Mouse (Mus musculus): ENCODE results near the gene Ylpm1.

The Ylpm1 gene

GRCm38 (mm10) chr12:84996083-84996496 lies at the start of gene Ylpm1:
Gene Ylpm1 (plus strand): TSS chr12:84996321.
- DNase-seq (ENCODE audit: low read depth) = peak; percentile 98

GRCm38 (mm10) chr12:84947894-84948583 lies 48.1 kb upstream of the Ylpm1 start:
- DNase-seq (ENCODE audit: low read depth) = no peak

GRCm38 (mm10) chr12:84948584-84949285 lies 47.4 kb upstream of the Ylpm1 start:
- DNase-seq (ENCODE audit: low read depth) = no peak

- DNase-seq (ENCODE audit: low read depth) = no peak
Observed at GRCm38 (mm10) chr12:84950763-84951162, 45.4 kb upstream of the Ylpm1 start.

- DNase-seq (ENCODE audit: low read depth) = no peak
Observed at GRCm38 (mm10) chr12:84951531-84951930, 44.6 kb upstream of the Ylpm1 start.

GRCm38 (mm10) chr12:84952351-84952750 lies 43.8 kb upstream of the Ylpm1 start:
- DNase-seq (ENCODE audit: low read depth) = no peak

- DNase-seq (ENCODE audit: low read depth) = no peak
Observed at GRCm38 (mm10) chr12:84956317-84956716, 39.8 kb upstream of the Ylpm1 start.

GRCm38 (mm10) chr12:84958794-84959356 lies 37.2 kb upstream of the Ylpm1 start:
- DNase-seq (ENCODE audit: low read depth) = no peak

GRCm38 (mm10) chr12:84962606-84963005 lies 33.5 kb upstream of the Ylpm1 start:
- no peak for DNase-seq (ENCODE audit: low read depth)

GRCm38 (mm10) chr12:84968831-84969655 lies 27.1 kb upstream of the Ylpm1 start:
- no peak for DNase-seq (ENCODE audit: low read depth)

- no peak for DNase-seq (ENCODE audit: low read depth)
Observed at GRCm38 (mm10) chr12:84969656-84970427, 26.3 kb upstream of the Ylpm1 start.

- peak; percentile 74 for DNase-seq (ENCODE audit: low read depth)
Observed at GRCm38 (mm10) chr12:84970428-84971096, 25.6 kb upstream of the Ylpm1 start, which contains the start of the genes Fcf1 and Arel1. Gene Fcf1 (plus strand): TSS chr12:84970897. Gene Arel1 (minus strand): TSS chr12:84970900.

- DNase-seq (ENCODE audit: low read depth) = no peak
Observed at GRCm38 (mm10) chr12:84979264-84979862, 16.8 kb upstream of the Ylpm1 start.

- DNase-seq (ENCODE audit: low read depth) = peak; percentile 37
Observed at GRCm38 (mm10) chr12:84989456-84989855, 6.7 kb upstream of the Ylpm1 start.

GRCm38 (mm10) chr12:84995112-84995761 lies 884 bp upstream of the Ylpm1 start:
- no peak for DNase-seq (ENCODE audit: low read depth)

- DNase-seq (ENCODE audit: low read depth) = no peak
Observed at GRCm38 (mm10) chr12:84996501-84997398, 629 bp downstream of the Ylpm1 start.

- DNase-seq (ENCODE audit: low read depth) = no peak
Observed at GRCm38 (mm10) chr12:84999053-84999452, 2.9 kb downstream of the Ylpm1 start.

GRCm38 (mm10) chr12:85006206-85006605 lies 10.1 kb downstream of the Ylpm1 start:
- no peak for DNase-seq (ENCODE audit: low read depth)

GRCm38 (mm10) chr12:85007021-85007420 lies 10.9 kb downstream of the Ylpm1 start:
- no peak for DNase-seq (ENCODE audit: low read depth)

Measured in fibroblast of lung, adult 2 months (primary cell).